Mouse (Mus musculus): Measurements from ENCODE around the gene Asb16. TPM values are rescaled to one million over a fixed set of nuclear protein-coding genes. Genes with fewer than 3 reads are reported as not detected.

Asb16 gene
- polyA plus RNA-seq, 1 experiment from 2014 or later = not detected

- Histone ChIP-seq H3K4me3 (ENCODE audit: low read depth, low read length) (peak within 1 kb of the TSS; percentile 92), H3K4me2 (replicated peaks; ENCODE audit: low read depth, low read length) (peak within 1 kb of the TSS; percentile 88), H3K36me3 (ENCODE audit: control insufficient read depth, insufficient read depth, low read length) (no peaks in the 10 kb centered on the region), H3K4me1 (ENCODE audit: control insufficient read depth, insufficient read depth, low read length) (peaks cover 38% of the 10 kb centered on the region), H3K27ac (ENCODE audit: low read length) (peak within 1 kb of the TSS; percentile 80), H3K27me3 (ENCODE audit: control insufficient read depth, insufficient read depth, low read length) (no peaks in the 10 kb centered on the region), H3K9ac (replicated peaks; ENCODE audit: low read depth, low read length) (peak within 1 kb of the TSS; percentile 81), H3K9me3 (ENCODE audit: control insufficient read depth, low read depth, low read length) (no peaks in the 10 kb centered on the region)
- peak; percentile 80 for ATAC-seq (ENCODE audit: insufficient number of reproducible peaks, insufficient read depth, low FRiP score, low read depth)
- WGBS = under 1% methylated on average over 49 of the region's 49 CpGs
These were observed 38.4 kb upstream of the Asb16 start, which contains the start of gene Hdac5 for GRCm38 (mm10) chr11:102230006-102230741. Gene Hdac5, minus strand, starts transcription at chr11:102230166.

GRCm38 (mm10) chr11:102236022-102236421, 32.5 kb upstream of the Asb16 start:
- 55% methylated on average over 2 of the region's 2 CpGs for WGBS
- no peak for ATAC-seq (ENCODE audit: insufficient number of reproducible peaks, insufficient read depth, low FRiP score, low read depth)
- Histone ChIP-seq H3K36me3 (ENCODE audit: control insufficient read depth, insufficient read depth, low read length) (no peaks in the 10 kb centered on the region), H3K4me2 (replicated peaks; ENCODE audit: low read depth, low read length) (no peak overlapping the region), H3K9ac (replicated peaks; ENCODE audit: low read depth, low read length) (no peak overlapping the region), H3K4me1 (ENCODE audit: control insufficient read depth, insufficient read depth, low read length) (0 out of 2 replicates have a peak, but pooled peaks cover 4% of the 10 kb centered on the region), H3K4me3 (ENCODE audit: low read depth, low read length) (no peak overlapping the region), H3K9me3 (ENCODE audit: control insufficient read depth, low read depth, low read length) (no peaks in the 10 kb centered on the region), H3K27ac (ENCODE audit: low read length) (no peak overlapping the region), H3K27me3 (ENCODE audit: control insufficient read depth, insufficient read depth, low read length) (no peaks in the 10 kb centered on the region)

GRCm38 (mm10) chr11:102240636-102241035, 27.9 kb upstream of the Asb16 start:
- WGBS = 83% methylated on average over 6 of the region's 6 CpGs
- ATAC-seq (ENCODE audit: insufficient number of reproducible peaks, insufficient read depth, low FRiP score, low read depth) = no peak
- no peak overlapping the region for H3K27ac ChIP-seq (ENCODE audit: low read length)

GRCm38 (mm10) chr11:102241246-102241645, 27.3 kb upstream of the Asb16 start:
- no peaks in the 10 kb centered on the region for H3K36me3 ChIP-seq (ENCODE audit: control insufficient read depth, insufficient read depth, low read length)
- H3K4me3 ChIP-seq (ENCODE audit: low read depth, low read length) = no peak overlapping the region
- H3K9ac ChIP-seq (replicated peaks; ENCODE audit: low read depth, low read length) = no peak overlapping the region
- no peaks in the 10 kb centered on the region for H3K9me3 ChIP-seq (ENCODE audit: control insufficient read depth, low read depth, low read length)
- H3K27me3 ChIP-seq (ENCODE audit: control insufficient read depth, insufficient read depth, low read length) = no peaks in the 10 kb centered on the region
- no peak for ATAC-seq (ENCODE audit: insufficient number of reproducible peaks, insufficient read depth, low FRiP score, low read depth)
- H3K27ac ChIP-seq (ENCODE audit: low read length) = no peak overlapping the region
- peaks cover 18% of the 10 kb centered on the region; the same call in 1 of the 2 replicates for H3K4me1 ChIP-seq (ENCODE audit: control insufficient read depth, insufficient read depth, low read length)
- 78% methylated on average over 5 of the region's 5 CpGs for WGBS
- H3K4me2 ChIP-seq (replicated peaks; ENCODE audit: low read depth, low read length) = no peak overlapping the region

More at GRCm38 (mm10) chr11:102240636-102241035, 27.9 kb upstream of the Asb16 start:
- Histone ChIP-seq H3K27me3 (ENCODE audit: control insufficient read depth, insufficient read depth, low read length) (no peaks in the 10 kb centered on the region), H3K4me3 (ENCODE audit: low read depth, low read length) (no peak overlapping the region), H3K4me1 (ENCODE audit: control insufficient read depth, insufficient read depth, low read length) (peaks cover 13% of the 10 kb centered on the region; the same call in 1 of the 2 replicates), H3K9ac (replicated peaks; ENCODE audit: low read depth, low read length) (no peak overlapping the region), H3K9me3 (ENCODE audit: control insufficient read depth, low read depth, low read length) (no peaks in the 10 kb centered on the region), H3K4me2 (replicated peaks; ENCODE audit: low read depth, low read length) (no peak overlapping the region), H3K36me3 (ENCODE audit: control insufficient read depth, insufficient read depth, low read length) (no peaks in the 10 kb centered on the region)

GRCm38 (mm10) chr11:102241874-102242273, 26.7 kb upstream of the Asb16 start:
- Histone ChIP-seq H3K9ac (replicated peaks; ENCODE audit: low read depth, low read length) (no peak overlapping the region), H3K4me3 (ENCODE audit: low read depth, low read length) (no peak overlapping the region), H3K9me3 (ENCODE audit: control insufficient read depth, low read depth, low read length) (no peaks in the 10 kb centered on the region), H3K4me1 (ENCODE audit: control insufficient read depth, insufficient read depth, low read length) (peaks cover 20% of the 10 kb centered on the region; the same call in 1 of the 2 replicates), H3K36me3 (ENCODE audit: control insufficient read depth, insufficient read depth, low read length) (no peaks in the 10 kb centered on the region), H3K27me3 (ENCODE audit: control insufficient read depth, insufficient read depth, low read length) (no peaks in the 10 kb centered on the region), H3K27ac (ENCODE audit: low read length) (no peak overlapping the region), H3K4me2 (replicated peaks; ENCODE audit: low read depth, low read length) (no peak overlapping the region)
- no peak for ATAC-seq (ENCODE audit: insufficient number of reproducible peaks, insufficient read depth, low FRiP score, low read depth)
- 54% methylated on average over 5 of the region's 5 CpGs for WGBS

GRCm38 (mm10) chr11:102244926-102245449, 23.6 kb upstream of the Asb16 start:
- Histone ChIP-seq H3K4me3 (ENCODE audit: low read depth, low read length) (peak overlapping the region; percentile 25), H3K9me3 (ENCODE audit: control insufficient read depth, low read depth, low read length) (no peaks in the 10 kb centered on the region), H3K36me3 (ENCODE audit: control insufficient read depth, insufficient read depth, low read length) (no peaks in the 10 kb centered on the region), H3K4me1 (ENCODE audit: control insufficient read depth, insufficient read depth, low read length) (peaks cover 26% of the 10 kb centered on the region; the same call in 1 of the 2 replicates), H3K4me2 (replicated peaks; ENCODE audit: low read depth, low read length) (peak overlapping the region; percentile 62), H3K9ac (replicated peaks; ENCODE audit: low read depth, low read length) (peak overlapping the region; percentile 34), H3K27me3 (ENCODE audit: control insufficient read depth, insufficient read depth, low read length) (no peaks in the 10 kb centered on the region), H3K27ac (ENCODE audit: low read length) (peak overlapping the region; percentile 69)
- ATAC-seq (ENCODE audit: insufficient number of reproducible peaks, insufficient read depth, low FRiP score, low read depth) = peak; percentile 81
- 2% methylated on average over 32 of the region's 32 CpGs for WGBS

- peak overlapping the region; percentile 62 for H3K4me2 ChIP-seq (replicated peaks; ENCODE audit: low read depth, low read length)
- H3K27me3 ChIP-seq (ENCODE audit: control insufficient read depth, insufficient read depth, low read length) = no peaks in the 10 kb centered on the region
- no peaks in the 10 kb centered on the region for H3K36me3 ChIP-seq (ENCODE audit: control insufficient read depth, insufficient read depth, low read length)
- peak overlapping the region; percentile 25 for H3K4me3 ChIP-seq (ENCODE audit: low read depth, low read length)
- 24% methylated on average over 14 of the region's 14 CpGs for WGBS
- H3K9ac ChIP-seq (replicated peaks; ENCODE audit: low read depth, low read length) = no peak overlapping the region
- H3K9me3 ChIP-seq (ENCODE audit: control insufficient read depth, low read depth, low read length) = no peaks in the 10 kb centered on the region
- H3K27ac ChIP-seq (ENCODE audit: low read length) = peak overlapping the region; percentile 69
- ATAC-seq (ENCODE audit: insufficient number of reproducible peaks, insufficient read depth, low FRiP score, low read depth) = peak; percentile 46
- peaks cover 26% of the 10 kb centered on the region; the same call in 1 of the 2 replicates for H3K4me1 ChIP-seq (ENCODE audit: control insufficient read depth, insufficient read depth, low read length)
These were observed 22.8 kb upstream of the Asb16 start for GRCm38 (mm10) chr11:102245581-102246272.

GRCm38 (mm10) chr11:102246273-102246635, 22.3 kb upstream of the Asb16 start:
- Histone ChIP-seq H3K9ac (replicated peaks; ENCODE audit: low read depth, low read length) (no peak overlapping the region), H3K27ac (ENCODE audit: low read length) (peak overlapping the region; percentile 69), H3K36me3 (ENCODE audit: control insufficient read depth, insufficient read depth, low read length) (no peaks in the 10 kb centered on the region), H3K9me3 (ENCODE audit: control insufficient read depth, low read depth, low read length) (no peaks in the 10 kb centered on the region), H3K27me3 (ENCODE audit: control insufficient read depth, insufficient read depth, low read length) (no peaks in the 10 kb centered on the region), H3K4me3 (ENCODE audit: low read depth, low read length) (no peak overlapping the region), H3K4me2 (replicated peaks; ENCODE audit: low read depth, low read length) (no peak overlapping the region; the same call in 1 of the 2 replicates), H3K4me1 (ENCODE audit: control insufficient read depth, insufficient read depth, low read length) (peaks cover 26% of the 10 kb centered on the region; the same call in 1 of the 2 replicates)
- WGBS = 66% methylated on average over 6 of the region's 6 CpGs
- no peak for ATAC-seq (ENCODE audit: insufficient number of reproducible peaks, insufficient read depth, low FRiP score, low read depth)
